Mouse (Mus musculus): ENCODE measurements around the gene Gm10309.
"Not testable (repeated sequence)": the region's sequence is repeated elsewhere in the genome, so short reads cannot be mapped to it uniquely, and the experiment has no call there.

The Gm10309 gene

GRCm38 (mm10) chr17:86509871-86510270, 4.8 kb upstream of the Gm10309 start:
- DNase-seq (ENCODE audit: low spot score): no peak

- no peak for DNase-seq (ENCODE audit: low spot score)
These were observed 3.1 kb upstream of the Gm10309 start for GRCm38 (mm10) chr17:86508212-86508490.

GRCm38 (mm10) chr17:86507342-86508211, 2.5 kb upstream of the Gm10309 start:
- no peak for DNase-seq (ENCODE audit: low spot score)

GRCm38 (mm10) chr17:86506881-86507280, 1.8 kb upstream of the Gm10309 start:
- no peak for DNase-seq (ENCODE audit: low spot score)

- DNase-seq (ENCODE audit: low spot score): no peak
These were observed 1.7 kb downstream of the Gm10309 start for GRCm38 (mm10) chr17:86503208-86503897.

- DNase-seq (ENCODE audit: low spot score): no peak
These were observed 3.6 kb downstream of the Gm10309 start for GRCm38 (mm10) chr17:86501393-86501792.

- DNase-seq (ENCODE audit: low spot score): no peak
These were observed 5.5 kb downstream of the Gm10309 start for GRCm38 (mm10) chr17:86499359-86500045.

- DNase-seq (ENCODE audit: low spot score): no peak
These were observed 7.7 kb downstream of the Gm10309 start for GRCm38 (mm10) chr17:86497302-86497701.

GRCm38 (mm10) chr17:86496123-86496771, 8.8 kb downstream of the Gm10309 start:
- DNase-seq (ENCODE audit: low spot score): peak; percentile 69

GRCm38 (mm10) chr17:86494895-86495294, 10.1 kb downstream of the Gm10309 start:
- no peak for DNase-seq (ENCODE audit: low spot score)

GRCm38 (mm10) chr17:86494494-86494893, 10.5 kb downstream of the Gm10309 start:
- DNase-seq (ENCODE audit: low spot score): no peak

- DNase-seq (ENCODE audit: low spot score): no peak
These were observed 11.1 kb downstream of the Gm10309 start for GRCm38 (mm10) chr17:86493891-86494420.

GRCm38 (mm10) chr17:86492376-86492775, 12.7 kb downstream of the Gm10309 start:
- DNase-seq (ENCODE audit: low spot score): no peak

GRCm38 (mm10) chr17:86489827-86490226, 15.2 kb downstream of the Gm10309 start:
- no peak for DNase-seq (ENCODE audit: low spot score)

- no peak for DNase-seq (ENCODE audit: low spot score)
These were observed 17.6 kb downstream of the Gm10309 start for GRCm38 (mm10) chr17:86487450-86487849.

GRCm38 (mm10) chr17:86486657-86487056, 18.4 kb downstream of the Gm10309 start:
- DNase-seq (ENCODE audit: low spot score): no peak

- peak; percentile 90 for DNase-seq (ENCODE audit: low spot score)
These were observed 20.8 kb downstream of the Gm10309 start for GRCm38 (mm10) chr17:86484087-86484737.

GRCm38 (mm10) chr17:86482675-86483074, 22.4 kb downstream of the Gm10309 start:
- DNase-seq (ENCODE audit: low spot score): no peak

- no peak for DNase-seq (ENCODE audit: low spot score)
These were observed 25.6 kb downstream of the Gm10309 start for GRCm38 (mm10) chr17:86479406-86479805.

GRCm38 (mm10) chr17:86477401-86477800, 27.6 kb downstream of the Gm10309 start:
- DNase-seq (ENCODE audit: low spot score): not testable (repeated sequence)

GRCm38 (mm10) chr17:86476674-86477073, 28.4 kb downstream of the Gm10309 start:
- DNase-seq (ENCODE audit: low spot score): no peak

- no peak for DNase-seq (ENCODE audit: low spot score)
These were observed 33.3 kb downstream of the Gm10309 start for GRCm38 (mm10) chr17:86471684-86472083.

All from testis, postnatal 10 days (tissue).